Mouse (Mus musculus) intestine, embryonic 14.5 days (tissue): ENCODE data around the gene Usp47. TPM values are rescaled to one million over a fixed set of nuclear protein-coding genes. Genes with fewer than 3 reads are reported as not detected.
A peak's percentile ranks its signal among the peaks of the same experiment; 100 is the strongest.
"Not testable (repeated sequence)": the region's sequence is repeated elsewhere in the genome, so short reads cannot be mapped to it uniquely, and the experiment has no call there.

Experiments
- ATAC-seq: fragments of 200-750 bp; cut with Nextera tagmentation; replicated peaks from 2 replicates; pipeline ENCODE4 v1.8.0; 2017; ENCODE audit warnings: low read depth, moderate number of reproducible peaks, moderate TSS enrichment, moderate library complexity; ENCODE audit not compliant: low FRiP score, low TSS enrichment
- DNase-seq: peaks from one replicate; pipeline ENCODE4 v3.0.0-alpha.2; 2018; ENCODE audit warnings: low spot score
- H3K27ac ChIP-seq: fragments of 300-500 bp; sonication (generic); 2 replicates; pipeline ENCODE4 v1.5.1; 2014; ENCODE audit warnings: low read depth, mild to moderate bottlenecking, control low read depth
- H3K27me3 ChIP-seq: fragments of 300-500 bp; sonication (generic); replicated peaks from 2 replicates; pipeline ENCODE4 v1.6.1; 2014; ENCODE audit warnings: low read length, control low read depth; ENCODE audit not compliant: control insufficient read depth, insufficient read depth
- H3K36me3 ChIP-seq: fragments of 300-500 bp; sonication (generic); 2 replicates; pipeline ENCODE4 v1.6.1; 2014; ENCODE audit warnings: low read length, control low read depth; ENCODE audit not compliant: control insufficient read depth, insufficient read depth
- H3K4me1 ChIP-seq: fragments of 300-500 bp; sonication (generic); replicated peaks from 2 replicates; pipeline ENCODE4 v1.6.1; 2014; ENCODE audit warnings: low read length, control low read depth, mixed read lengths; ENCODE audit not compliant: control insufficient read depth, insufficient read depth
- H3K4me2 ChIP-seq: fragments of 300-500 bp; sonication (generic); 2 replicates; pipeline ENCODE4 v1.6.1; 2014; ENCODE audit warnings: low read length
- H3K4me3 ChIP-seq: fragments of 300-500 bp; sonication (generic); 2 replicates; pipeline ENCODE4 v1.5.1; 2014; ENCODE audit warnings: low read depth, low read length, control low read depth, mixed read lengths
- H3K9ac ChIP-seq: fragments of 300-500 bp; sonication (generic); 2 replicates; pipeline ENCODE4 v1.6.1; 2014; ENCODE audit warnings: mild to moderate bottlenecking, low read length
- H3K9me3 ChIP-seq: fragments of 300-500 bp; sonication (generic); 2 replicates; pipeline ENCODE4 v1.6.1; 2016; ENCODE audit warnings: low read length, control low read depth; ENCODE audit not compliant: control insufficient read depth
- WGBS: fragments of 180-500 bp; shearing (Covaris S2); extraction: QIAGEN DNeasy Blood & Tissue Kit; methylation state at CpG from one replicate; pipeline ENCODE4 v1.1.7; 2014; 5-methylcytosine and 5-hydroxymethylcytosine counted together
- polyA plus RNA-seq: library from polyadenylated mRNA; unstranded; fragments of >200 nt; fragmentation: Nextera tagmentation; extraction: Ambion mirVana; gene quantifications from 2 replicates; pipeline ENCODE4 v1.2.1, GENCODE M21; 2014

Gene Usp47
- polyA plus RNA-seq, 1 experiment from 2014 or later: 82.1 TPM

DNA sequence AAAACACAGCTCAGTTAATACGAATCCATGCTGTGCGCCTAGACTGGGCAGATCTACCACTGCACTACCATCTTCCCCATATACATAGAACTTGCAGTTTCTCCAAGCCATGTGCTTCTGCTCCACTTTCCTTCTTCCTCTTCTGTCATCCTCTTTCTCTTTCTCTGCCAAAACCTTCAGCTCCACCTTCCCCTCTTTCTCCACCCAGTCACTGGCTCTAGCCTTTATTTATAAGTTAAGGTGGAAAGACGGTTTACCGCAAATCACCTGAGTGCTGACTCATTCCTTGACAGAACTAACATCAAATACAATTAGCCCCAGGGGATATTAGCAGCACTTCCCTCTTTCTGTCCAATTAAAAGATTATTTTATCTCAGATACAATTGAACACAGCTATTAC, 71.6 kb downstream of the Usp47 start:
- not testable (repeated sequence) for H3K4me1 ChIP-seq, H3K4me2 ChIP-seq, H3K9ac ChIP-seq, H3K27me3 ChIP-seq, DNase-seq, H3K4me3 ChIP-seq, H3K9me3 ChIP-seq, ATAC-seq, H3K27ac ChIP-seq
- 88% methylated on average over 4 of the region's 4 CpGs for WGBS
- peaks cover 93% of the 10 kb centered on the region for H3K36me3 ChIP-seq

DNA sequence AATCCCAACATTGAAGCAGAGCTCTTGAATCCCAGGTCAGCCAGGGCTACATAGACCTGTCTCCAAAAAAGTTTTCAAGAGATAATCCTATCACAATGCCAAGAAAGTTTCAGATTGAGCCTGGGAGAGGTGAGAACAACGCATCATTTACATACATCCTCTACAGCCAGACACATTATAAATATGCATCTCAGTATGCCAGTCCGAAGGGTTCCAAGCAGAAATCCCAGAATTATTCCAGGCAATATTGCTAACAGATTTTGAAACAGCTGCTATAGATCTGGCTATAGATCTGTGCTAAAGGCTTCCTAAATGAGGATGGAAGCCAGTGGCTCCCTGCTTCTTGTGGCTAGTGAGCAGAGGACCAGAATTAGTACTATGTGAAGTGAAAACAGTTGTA, 77.6 kb downstream of the Usp47 start:
- H3K4me3 ChIP-seq: no peak overlapping the region
- no peak overlapping the region for H3K9ac ChIP-seq
- ATAC-seq: no peak
- no peaks in the 10 kb centered on the region for H3K9me3 ChIP-seq
- H3K27ac ChIP-seq: no peak overlapping the region
- H3K27me3 ChIP-seq: no peaks in the 10 kb centered on the region
- H3K36me3 ChIP-seq: peaks cover 93% of the 10 kb centered on the region
- DNase-seq: peak; percentile 23
- H3K4me1 ChIP-seq: no peaks in the 10 kb centered on the region
- WGBS: 95% methylated on average over 2 of the region's 2 CpGs
- H3K4me2 ChIP-seq: no peak overlapping the region

DNA sequence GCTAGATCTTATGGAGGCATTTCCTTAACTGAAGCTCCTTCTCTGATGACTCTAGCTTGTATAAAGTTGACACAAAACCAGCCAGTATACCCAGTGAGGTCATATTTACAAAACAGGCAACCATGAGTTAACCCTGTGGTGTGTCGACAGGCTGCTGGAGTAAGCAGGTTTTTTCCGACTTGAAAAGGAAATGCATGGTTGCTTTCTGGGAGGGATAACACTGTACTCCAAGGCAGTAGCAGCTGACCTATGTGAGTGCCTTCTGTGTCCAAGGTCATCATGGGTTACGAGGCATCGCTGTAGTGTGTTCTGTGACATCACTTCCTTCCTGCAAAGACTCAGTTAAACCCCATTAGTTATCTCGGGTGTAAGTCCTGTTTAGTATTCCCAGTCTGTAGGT, 79.6 kb downstream of the Usp47 start:
- ATAC-seq: no peak
- no peaks in the 10 kb centered on the region for H3K9me3 ChIP-seq
- 74% methylated on average over 5 of the region's 5 CpGs for WGBS
- H3K27ac ChIP-seq: no peak overlapping the region
- peaks cover 93% of the 10 kb centered on the region for H3K36me3 ChIP-seq
- no peaks in the 10 kb centered on the region for H3K27me3 ChIP-seq
- no peak overlapping the region for H3K4me2 ChIP-seq
- H3K4me1 ChIP-seq: no peaks in the 10 kb centered on the region
- H3K4me3 ChIP-seq: no peak overlapping the region
- no peak overlapping the region for H3K9ac ChIP-seq
- DNase-seq: peak; percentile 38

DNA sequence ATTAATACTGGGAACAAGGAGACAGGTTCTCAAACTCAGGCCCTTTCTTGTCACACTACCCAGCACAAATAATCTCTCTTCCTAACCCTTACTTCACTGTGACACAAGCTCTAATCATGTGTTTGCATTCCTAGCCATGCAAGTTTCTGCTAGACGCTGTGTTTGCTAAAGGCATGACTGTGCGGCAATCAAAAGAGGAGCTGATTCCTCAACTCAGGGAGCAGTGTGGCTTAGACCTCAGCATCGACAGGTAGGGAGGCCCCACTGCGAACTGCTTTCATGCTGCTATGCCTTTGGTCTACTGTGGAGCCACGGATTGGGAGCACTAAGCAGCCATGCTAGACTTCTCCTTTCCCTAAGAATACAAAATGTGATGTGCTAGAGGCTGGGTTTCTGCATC, 80.5 kb downstream of the Usp47 start:
- peaks cover 93% of the 10 kb centered on the region for H3K36me3 ChIP-seq
- DNase-seq: peak; percentile 50
- no peaks in the 10 kb centered on the region for H3K9me3 ChIP-seq
- ATAC-seq: 0 out of 2 replicates have a peak, but pooled peaks have one; percentile 53
- H3K4me3 ChIP-seq: no peak overlapping the region
- no peak overlapping the region for H3K4me2 ChIP-seq
- H3K4me1 ChIP-seq: no peaks in the 10 kb centered on the region
- H3K9ac ChIP-seq: no peak overlapping the region
- H3K27ac ChIP-seq: no peak overlapping the region
- H3K27me3 ChIP-seq: no peaks in the 10 kb centered on the region
- WGBS: 73% methylated on average over 5 of the region's 5 CpGs

DNA sequence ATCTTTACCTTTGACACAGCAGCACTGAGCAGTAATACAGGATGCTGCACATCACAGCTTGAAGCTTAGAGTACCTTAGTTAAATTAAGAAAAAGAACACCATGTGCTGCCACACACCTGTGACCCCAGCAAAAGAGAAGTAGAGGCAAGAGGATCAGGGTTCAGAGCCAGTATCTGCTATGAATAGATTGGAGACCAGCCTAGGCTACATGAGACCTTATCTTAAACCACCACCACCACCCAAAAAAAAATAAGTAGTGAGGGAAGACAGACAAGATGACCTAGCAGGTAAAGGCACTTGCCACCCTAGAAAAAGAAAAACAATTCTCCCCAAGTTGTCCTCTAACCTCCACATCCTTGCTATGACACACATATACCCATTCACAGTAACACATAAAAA, 85.5 kb downstream of the Usp47 start:
- H3K4me3 ChIP-seq: no peak overlapping the region
- H3K9ac ChIP-seq: no peak overlapping the region
- no peaks in the 10 kb centered on the region for H3K27me3 ChIP-seq
- ATAC-seq: no peak
- H3K9me3 ChIP-seq: no peaks in the 10 kb centered on the region
- no peak for DNase-seq
- no peak overlapping the region for H3K27ac ChIP-seq
- no peak overlapping the region for H3K4me2 ChIP-seq
- H3K4me1 ChIP-seq: no peaks in the 10 kb centered on the region
- peaks cover 84% of the 10 kb centered on the region for H3K36me3 ChIP-seq

DNA sequence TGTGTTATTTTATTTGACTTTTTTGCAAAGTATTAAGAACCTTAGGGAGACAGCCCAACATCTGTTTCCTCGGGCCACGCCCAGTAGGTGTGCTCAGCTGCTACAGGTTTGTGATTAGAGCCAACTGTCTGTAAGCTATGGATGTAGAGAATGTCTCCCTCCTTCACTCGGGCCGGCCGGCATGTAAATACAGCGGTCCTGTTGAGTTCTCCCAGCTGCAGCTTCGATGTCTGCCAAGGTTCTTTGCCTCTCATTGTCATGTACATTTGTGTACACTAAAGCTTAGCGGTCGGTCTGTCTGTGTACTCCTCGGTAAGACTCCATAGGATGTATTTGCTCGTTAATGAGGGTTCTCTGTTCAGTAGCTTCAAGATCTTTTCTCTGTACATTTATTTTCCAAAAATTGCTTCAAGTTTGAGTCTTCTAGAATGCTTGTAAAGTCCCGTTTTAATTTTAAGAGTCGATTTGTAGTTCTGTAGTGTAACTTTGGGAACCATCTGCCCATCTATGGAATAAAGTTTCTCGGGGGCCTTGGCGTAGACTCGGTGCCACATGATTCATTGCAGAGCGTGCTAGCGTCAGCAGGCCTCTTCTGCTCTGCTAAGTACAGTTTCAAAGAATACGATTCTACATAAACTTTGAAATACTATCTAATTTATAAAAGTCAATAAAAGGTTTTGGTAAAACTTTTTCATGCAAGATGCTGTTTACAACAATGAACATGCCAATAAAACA, 87.5 kb downstream of the Usp47 start:
- no peaks in the 10 kb centered on the region for H3K9me3 ChIP-seq
- H3K36me3 ChIP-seq: peaks cover 64% of the 10 kb centered on the region
- no peak overlapping the region for H3K4me2 ChIP-seq
- no peak overlapping the region for H3K9ac ChIP-seq
- DNase-seq (no peak), ATAC-seq (no peak)
- H3K4me1 ChIP-seq: no peaks in the 10 kb centered on the region
- H3K27me3 ChIP-seq: no peaks in the 10 kb centered on the region
- no peak overlapping the region for H3K4me3 ChIP-seq
- WGBS: 70% methylated on average over 19 of the region's 19 CpGs
- 0 out of 2 replicates have a peak overlapping the region, but pooled peaks have one; percentile 8 for H3K27ac ChIP-seq

DNA sequence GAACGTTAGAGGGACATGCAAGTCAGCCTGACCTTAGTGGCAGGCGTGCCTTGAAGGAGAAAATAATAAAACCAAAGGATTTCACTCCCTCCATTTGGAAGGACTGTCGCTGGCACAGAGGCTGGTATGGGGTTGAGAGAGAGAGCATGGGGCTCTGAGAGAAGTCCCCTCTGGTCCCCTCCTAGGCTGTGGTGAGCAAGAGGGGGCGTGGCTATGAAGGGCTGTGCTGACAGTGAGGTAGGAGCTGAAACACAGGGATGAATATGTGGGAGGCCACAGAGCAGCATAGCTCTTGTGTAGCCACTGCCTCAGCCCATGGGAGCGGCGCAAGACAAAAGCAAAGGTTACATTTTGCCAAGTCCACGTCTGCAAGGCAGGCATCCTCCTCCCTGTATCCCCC, 94.2 kb downstream of the Usp47 start:
- Histone ChIP-seq H3K9me3 (no peaks in the 10 kb centered on the region), H3K27ac (no peak overlapping the region), H3K4me2 (no peak overlapping the region), H3K4me3 (no peak overlapping the region), H3K9ac (no peak overlapping the region), H3K27me3 (no peaks in the 10 kb centered on the region), H3K4me1 (no peaks in the 10 kb centered on the region; the same call in 1 of the 2 replicates), H3K36me3 (peaks cover 7% of the 10 kb centered on the region; the same call in 1 of the 2 replicates)
- DNase-seq (no peak), ATAC-seq (no peak)
- 79% methylated on average over 7 of the region's 7 CpGs for WGBS

DNA sequence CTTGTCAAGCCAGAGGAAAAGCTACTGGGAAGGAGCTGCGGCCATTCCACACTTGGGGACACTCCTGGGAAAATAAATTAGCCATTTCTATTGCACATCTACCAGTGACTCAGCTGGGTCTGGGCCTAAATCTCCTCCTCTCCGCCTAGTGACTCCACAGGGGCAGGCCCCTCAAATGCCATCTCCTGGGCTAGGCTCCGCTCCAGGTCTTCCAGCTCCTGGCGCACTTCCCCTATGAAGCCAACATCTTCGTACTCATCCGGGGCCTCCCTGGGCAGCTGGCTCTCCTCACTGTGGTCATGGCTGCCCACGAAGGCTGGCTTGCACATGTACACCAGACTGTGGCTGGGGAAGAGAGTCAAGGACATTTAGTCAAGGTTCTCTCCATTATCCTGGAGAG, 94.8 kb downstream of the Usp47 start:
- WGBS: 88% methylated on average over 7 of the region's 7 CpGs
- H3K9ac ChIP-seq: no peak overlapping the region
- no peak overlapping the region for H3K4me3 ChIP-seq
- H3K36me3 ChIP-seq: peaks cover 6% of the 10 kb centered on the region; the same call in 1 of the 2 replicates
- no peak overlapping the region for H3K27ac ChIP-seq
- H3K9me3 ChIP-seq: no peaks in the 10 kb centered on the region
- DNase-seq (no peak), ATAC-seq (no peak)
- H3K4me2 ChIP-seq: no peak overlapping the region
- no peaks in the 10 kb centered on the region; the same call in 1 of the 2 replicates for H3K4me1 ChIP-seq
- no peaks in the 10 kb centered on the region for H3K27me3 ChIP-seq

DNA sequence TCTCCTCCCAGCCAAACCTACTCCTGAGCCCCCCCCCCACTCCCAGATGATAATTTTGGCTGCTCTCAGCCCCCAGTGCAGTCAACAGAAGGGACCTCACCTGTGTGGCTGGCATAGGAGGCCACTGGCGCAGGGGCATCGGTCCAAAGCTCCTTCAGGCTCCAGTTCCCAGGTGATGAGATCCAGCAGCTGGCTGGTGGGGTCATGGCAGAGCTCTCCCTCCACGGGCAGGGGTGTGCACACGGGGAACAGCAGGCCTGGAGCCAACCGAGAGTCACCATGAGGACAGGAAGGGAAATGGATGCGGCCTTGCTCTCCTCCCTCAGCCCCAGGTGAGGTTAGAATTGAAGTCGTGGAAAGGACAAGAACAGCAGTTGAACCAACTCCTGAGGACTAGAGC, 95.9 kb downstream of the Usp47 start:
- Histone ChIP-seq H3K4me3 (no peak overlapping the region), H3K9me3 (no peaks in the 10 kb centered on the region), H3K4me1 (no peaks in the 10 kb centered on the region; the same call in 1 of the 2 replicates), H3K27ac (no peak overlapping the region), H3K27me3 (no peaks in the 10 kb centered on the region), H3K9ac (no peak overlapping the region), H3K36me3 (peaks cover 6% of the 10 kb centered on the region; the same call in 1 of the 2 replicates), H3K4me2 (no peak overlapping the region)
- WGBS: 86% methylated on average over 7 of the region's 7 CpGs
- no peak for DNase-seq
- no peak for ATAC-seq
